Mouse (Mus musculus) lung, postnatal 0 days (tissue): ENCODE measurements at regions not wholly inside any gene's neighbourhood (a gene's known extent, or its start where the extent isn't known, plus 50 kb on each side); places are given as distances from the start of the nearest gene placed in this dataset.

Source experiments
- CTCF ChIP-seq: IDR thresholded peaks from 2 replicates; pipeline ENCODE4 v1.5.1; 2016; ENCODE audit warnings: antibody characterized with exemption, mild to moderate bottlenecking
- EP300 ChIP-seq: IDR thresholded peaks from 2 replicates; pipeline ENCODE4 v1.6.1; 2016; ENCODE audit warnings: antibody characterized with exemption, mild to moderate bottlenecking, control low read depth

DNA sequence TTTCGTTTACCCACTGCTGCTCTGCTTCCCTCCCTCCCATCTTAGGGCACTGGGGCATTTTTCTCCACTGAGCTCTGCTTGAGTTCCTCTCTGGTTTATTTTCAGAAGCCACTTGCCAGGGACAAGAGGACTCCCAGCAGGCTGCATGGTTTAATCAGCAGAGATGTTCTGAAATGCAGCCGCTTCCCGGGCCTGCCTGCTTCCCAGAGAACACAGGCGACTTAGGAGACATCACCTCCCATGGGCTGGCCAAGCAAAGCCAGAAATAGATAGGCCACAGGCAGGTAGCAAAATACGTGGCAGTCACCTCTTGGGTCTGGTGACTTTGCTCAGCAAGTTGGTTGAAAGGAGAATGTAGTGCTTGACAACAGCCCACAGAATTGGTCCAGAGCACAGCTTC, 141.8 kb downstream of the Diras2 start:
- no peak for TF ChIP-seq EP300
- no peak for TF ChIP-seq CTCF
